Mouse (Mus musculus): ENCODE measurements around the gene Atg7.

GRCm38 (mm10) chr6:114826889-114827288 lies 184.0 kb downstream of the Atg7 start:
- 0 out of 2 replicates have a peak, but pooled peaks have one; percentile 0 for TF ChIP-seq CTCF (IDR thresholded peaks at IDR 0.05; ENCODE audit: control insufficient read depth, insufficient read depth, low read length)
- no peak for TF ChIP-seq POLR2A (IDR thresholded peaks at IDR 0.05; ENCODE audit: borderline replicate concordance, control insufficient read depth, low read depth, low read length)
